Mouse (Mus musculus): ENCODE measurements around the gene Gm1043.

Gene Gm1043

GRCm38 (mm10) chr5:37212938-37213708 is 128.0 kb downstream of the Gm1043 start:
- DNase-seq, result no peak

GRCm38 (mm10) chr5:37213709-37214103 is 128.5 kb downstream of the Gm1043 start:
- no peak for DNase-seq

GRCm38 (mm10) chr5:37214614-37215013 is 129.4 kb downstream of the Gm1043 start:
- no peak for DNase-seq

- DNase-seq, result no peak
These were observed 130.1 kb downstream of the Gm1043 start for GRCm38 (mm10) chr5:37215276-37215675.

GRCm38 (mm10) chr5:37219615-37220014 is 134.4 kb downstream of the Gm1043 start:
- DNase-seq, result no peak

GRCm38 (mm10) chr5:37220575-37220974 is 135.4 kb downstream of the Gm1043 start:
- no peak for DNase-seq

GRCm38 (mm10) chr5:37221563-37221962 is 136.4 kb downstream of the Gm1043 start:
- no peak for DNase-seq

- DNase-seq, result no peak
These were observed 137.1 kb downstream of the Gm1043 start for GRCm38 (mm10) chr5:37222316-37222715.

GRCm38 (mm10) chr5:37225708-37226107 is 140.5 kb downstream of the Gm1043 start:
- no peak for DNase-seq

- DNase-seq, result no peak
These were observed 142.9 kb downstream of the Gm1043 start for GRCm38 (mm10) chr5:37227956-37228680.

- no peak for DNase-seq
These were observed 143.7 kb downstream of the Gm1043 start for GRCm38 (mm10) chr5:37228894-37229293.

GRCm38 (mm10) chr5:37233010-37233557 is 147.9 kb downstream of the Gm1043 start:
- DNase-seq, result no peak

- no peak for DNase-seq
These were observed 153.5 kb downstream of the Gm1043 start for GRCm38 (mm10) chr5:37238654-37239053.

GRCm38 (mm10) chr5:37240550-37240949 is 155.4 kb downstream of the Gm1043 start:
- DNase-seq, result peak; percentile 46

- DNase-seq, result no peak
These were observed 156.1 kb downstream of the Gm1043 start for GRCm38 (mm10) chr5:37241224-37241623.

GRCm38 (mm10) chr5:37241651-37242151 is 156.5 kb downstream of the Gm1043 start, which contains the start of gene Crmp1:
TSS of gene Crmp1 (plus strand) at chr5:37241940.
- peak; percentile 72 for DNase-seq

GRCm38 (mm10) chr5:37242360-37243168 is 157.4 kb downstream of the Gm1043 start:
- no peak for DNase-seq

GRCm38 (mm10) chr5:37243169-37243886 is 158.2 kb downstream of the Gm1043 start:
- peak; percentile 74 for DNase-seq

GRCm38 (mm10) chr5:37244161-37244560 is 159.0 kb downstream of the Gm1043 start:
- no peak for DNase-seq

GRCm38 (mm10) chr5:37244666-37245242 is 159.6 kb downstream of the Gm1043 start:
- no peak for DNase-seq

GRCm38 (mm10) chr5:37245651-37246050 is 160.5 kb downstream of the Gm1043 start:
- DNase-seq, result peak; percentile 46
